Mouse (Mus musculus): ENCODE results near the gene Gm44790.
"Not testable (repeated sequence)": the region's sequence is repeated elsewhere in the genome, so short reads cannot be mapped to it uniquely, and the experiment has no call there.

The Gm44790 gene

GRCm38 (mm10) chr6:86426358-86426757, at the start of gene Gm44790:
TSS of gene Gm44790 (plus strand) at chr6:86426658.
- no peak for DNase-seq (ENCODE audit: low spot score in 2 of 2)

GRCm38 (mm10) chr6:86378341-86378740, 48.1 kb upstream of the Gm44790 start:
- DNase-seq (ENCODE audit: low spot score in 2 of 2): no peak

- not testable (repeated sequence) for DNase-seq (ENCODE audit: low spot score in 2 of 2)
Observed at GRCm38 (mm10) chr6:86380112-86380511, 46.3 kb upstream of the Gm44790 start.

GRCm38 (mm10) chr6:86382551-86382950, 43.9 kb upstream of the Gm44790 start:
- no peak for DNase-seq (ENCODE audit: low spot score in 2 of 2)

- DNase-seq (ENCODE audit: low spot score in 2 of 2): no peak
Observed at GRCm38 (mm10) chr6:86383370-86383769, 43.1 kb upstream of the Gm44790 start.

GRCm38 (mm10) chr6:86384692-86385091, 41.8 kb upstream of the Gm44790 start:
- DNase-seq (ENCODE audit: low spot score in 2 of 2): no peak

GRCm38 (mm10) chr6:86385362-86386104, 40.9 kb upstream of the Gm44790 start:
- DNase-seq (ENCODE audit: low spot score in 2 of 2): no peak

GRCm38 (mm10) chr6:86387313-86387712, 39.1 kb upstream of the Gm44790 start:
- no peak for DNase-seq (ENCODE audit: low spot score in 2 of 2)

GRCm38 (mm10) chr6:86388461-86388860, 38.0 kb upstream of the Gm44790 start:
- DNase-seq (ENCODE audit: low spot score in 2 of 2): no peak

GRCm38 (mm10) chr6:86391326-86391725, 35.1 kb upstream of the Gm44790 start:
- DNase-seq (ENCODE audit: low spot score in 2 of 2): no peak

GRCm38 (mm10) chr6:86393187-86393586, 33.3 kb upstream of the Gm44790 start:
- DNase-seq (ENCODE audit: low spot score in 2 of 2): no peak

- no peak for DNase-seq (ENCODE audit: low spot score in 2 of 2)
Observed at GRCm38 (mm10) chr6:86394078-86394720, 32.3 kb upstream of the Gm44790 start.

GRCm38 (mm10) chr6:86395021-86395420, 31.4 kb upstream of the Gm44790 start:
- no peak for DNase-seq (ENCODE audit: low spot score in 2 of 2)

GRCm38 (mm10) chr6:86395969-86396368, 30.5 kb upstream of the Gm44790 start:
- DNase-seq (ENCODE audit: low spot score in 2 of 2): no peak

GRCm38 (mm10) chr6:86396581-86397256, 29.7 kb upstream of the Gm44790 start, which contains the start of gene Pcyox1:
TSS of gene Pcyox1 (minus strand) at chr6:86397154.
- peak; percentile 90 to 92 for DNase-seq (ENCODE audit: low spot score in 2 of 2)

- peak in 1 of 2 experiments; percentile 8 for DNase-seq (ENCODE audit: low spot score in 2 of 2)
Observed at GRCm38 (mm10) chr6:86397257-86397980, 29.0 kb upstream of the Gm44790 start.

GRCm38 (mm10) chr6:86398986-86399385, 27.5 kb upstream of the Gm44790 start:
- DNase-seq (ENCODE audit: low spot score in 2 of 2): no peak

- DNase-seq (ENCODE audit: low spot score in 2 of 2): no peak
Observed at GRCm38 (mm10) chr6:86399995-86400394, 26.5 kb upstream of the Gm44790 start.

- peak; percentile 67 to 79 for DNase-seq (ENCODE audit: low spot score in 2 of 2)
Observed at GRCm38 (mm10) chr6:86400972-86401371, 25.5 kb upstream of the Gm44790 start.

GRCm38 (mm10) chr6:86402681-86403607, 23.5 kb upstream of the Gm44790 start:
- DNase-seq (ENCODE audit: low spot score in 2 of 2): no peak

GRCm38 (mm10) chr6:86403728-86404099, 22.7 kb upstream of the Gm44790 start:
- peak in 1 of 2 experiments; percentile 91 for DNase-seq (ENCODE audit: low spot score in 2 of 2)
